Mouse (Mus musculus) right cerebral cortex, adult 2 months (tissue): ENCODE measurements around the gene Ltb4r2.
A peak's percentile ranks its signal among the peaks of the same experiment; 100 is the strongest.

Source experiments
- DNase-seq, 2 experiments: peaks; one replicate each; pipeline ENCODE4 v3.0.0; 2021 to 2022; ENCODE audit warnings: low spot score in 2 of 2

Gene Ltb4r2

DNA sequence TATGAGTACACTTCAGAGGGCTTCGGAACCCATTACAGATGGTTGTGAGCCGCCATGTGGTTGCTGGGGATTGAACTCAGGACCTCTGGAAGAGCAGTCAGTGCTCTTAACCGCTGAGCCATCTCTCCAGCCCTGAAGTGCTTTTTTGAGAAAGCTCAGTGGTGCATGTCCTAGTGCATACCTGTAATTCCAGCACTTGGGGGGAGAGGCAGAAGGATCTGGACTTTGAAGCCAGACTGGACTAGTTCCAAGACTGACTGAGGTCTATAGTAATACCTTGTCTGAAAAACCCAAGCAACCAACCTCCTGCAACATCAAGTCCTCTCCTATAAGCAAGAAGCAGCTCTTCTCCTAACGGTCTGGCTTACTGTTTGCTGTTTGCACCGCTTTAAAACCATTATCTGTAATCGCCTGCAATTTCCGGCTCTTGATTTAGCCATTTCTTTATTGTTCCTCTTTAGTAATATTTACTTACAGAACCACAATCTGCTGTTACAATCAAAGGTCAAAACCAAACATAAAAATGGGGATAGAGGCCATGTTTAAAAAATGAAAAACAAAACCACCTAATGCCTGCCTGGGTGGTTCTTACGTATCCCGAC is 24.0 kb upstream of the Ltb4r2 start:
- DNase-seq: no peak

DNA sequence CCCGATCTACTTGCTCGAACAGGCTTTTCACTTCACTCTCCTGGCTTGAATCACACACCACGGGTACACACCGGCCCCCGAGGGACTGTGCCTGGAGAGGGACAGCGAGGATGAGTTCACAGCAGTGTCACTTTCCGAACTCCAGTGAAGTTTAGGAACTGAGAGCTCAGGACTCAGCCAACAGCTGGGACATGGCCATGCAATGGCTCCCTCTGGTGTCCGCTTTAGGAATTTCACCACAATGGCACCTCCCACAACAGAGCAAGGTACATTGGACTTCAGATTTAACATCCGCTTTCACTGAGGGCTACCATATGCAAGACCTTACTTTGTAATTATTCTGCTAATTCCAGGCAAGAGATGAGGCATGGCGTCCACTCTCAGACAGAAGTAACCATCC is 17.5 kb upstream of the Ltb4r2 start:
- DNase-seq: peak; percentile 87 to 91

DNA sequence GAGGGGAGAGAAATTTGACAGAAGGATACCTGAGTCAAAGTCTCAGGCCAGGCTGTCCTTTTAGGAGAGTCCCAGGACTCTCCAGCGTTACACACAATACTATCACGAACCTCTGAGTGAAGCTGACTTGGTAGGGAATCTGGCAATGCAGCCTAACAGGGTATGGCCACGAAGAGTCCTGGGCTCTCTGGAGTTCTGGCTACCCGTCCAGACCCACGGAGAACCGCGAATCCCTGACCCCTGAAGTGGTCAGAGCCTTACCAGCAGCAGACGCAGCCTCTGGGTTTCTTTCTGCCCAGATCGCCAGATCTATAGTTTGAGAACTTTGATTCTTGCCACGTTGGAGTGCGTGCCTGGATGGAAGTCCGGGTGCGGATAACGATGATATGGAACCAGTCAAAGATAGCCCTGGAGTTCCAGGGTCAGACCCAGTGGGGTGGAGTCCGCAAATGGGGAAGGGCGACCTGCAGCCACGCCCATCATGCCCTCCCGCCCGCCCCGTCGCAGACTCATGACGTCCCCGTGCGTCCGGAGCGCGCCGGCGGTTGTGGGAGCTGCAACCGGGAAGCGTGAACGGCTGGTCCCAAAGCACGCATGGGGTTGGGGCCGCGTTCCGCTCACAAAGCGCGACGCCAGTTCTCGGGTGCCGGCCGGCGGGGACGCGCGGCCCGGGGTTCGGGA is 15.9 kb upstream of the Ltb4r2 start, which contains the start of the genes Dhrs1 and Nop9:
Gene Dhrs1, minus strand, starts transcription at position 511 of the 681 bp plus-strand sequence.
Gene Nop9, plus strand, starts transcription at position 514 of the 681 bp plus-strand sequence.
- peak; percentile 78 to 87 for DNase-seq

DNA sequence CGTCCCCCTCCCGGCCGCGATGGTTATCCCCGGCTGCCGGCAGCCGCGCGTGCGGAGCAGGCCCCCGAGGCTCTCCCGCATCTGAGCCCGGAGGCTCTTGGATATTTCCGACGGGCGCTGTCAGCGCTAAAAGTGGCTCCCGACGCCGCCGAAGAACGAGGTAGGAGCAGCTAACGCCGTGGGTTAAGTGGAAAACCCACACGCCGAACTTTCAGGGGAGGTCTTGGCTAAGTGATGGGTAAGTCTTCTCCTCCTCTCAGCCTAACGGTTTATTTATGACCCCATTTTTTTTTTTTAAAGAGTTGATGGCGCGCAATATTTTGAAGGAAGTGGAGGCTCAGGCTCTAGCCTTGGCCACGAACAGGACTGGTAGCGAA is 15.4 kb upstream of the Ltb4r2 start:
- DNase-seq: no peak

DNA sequence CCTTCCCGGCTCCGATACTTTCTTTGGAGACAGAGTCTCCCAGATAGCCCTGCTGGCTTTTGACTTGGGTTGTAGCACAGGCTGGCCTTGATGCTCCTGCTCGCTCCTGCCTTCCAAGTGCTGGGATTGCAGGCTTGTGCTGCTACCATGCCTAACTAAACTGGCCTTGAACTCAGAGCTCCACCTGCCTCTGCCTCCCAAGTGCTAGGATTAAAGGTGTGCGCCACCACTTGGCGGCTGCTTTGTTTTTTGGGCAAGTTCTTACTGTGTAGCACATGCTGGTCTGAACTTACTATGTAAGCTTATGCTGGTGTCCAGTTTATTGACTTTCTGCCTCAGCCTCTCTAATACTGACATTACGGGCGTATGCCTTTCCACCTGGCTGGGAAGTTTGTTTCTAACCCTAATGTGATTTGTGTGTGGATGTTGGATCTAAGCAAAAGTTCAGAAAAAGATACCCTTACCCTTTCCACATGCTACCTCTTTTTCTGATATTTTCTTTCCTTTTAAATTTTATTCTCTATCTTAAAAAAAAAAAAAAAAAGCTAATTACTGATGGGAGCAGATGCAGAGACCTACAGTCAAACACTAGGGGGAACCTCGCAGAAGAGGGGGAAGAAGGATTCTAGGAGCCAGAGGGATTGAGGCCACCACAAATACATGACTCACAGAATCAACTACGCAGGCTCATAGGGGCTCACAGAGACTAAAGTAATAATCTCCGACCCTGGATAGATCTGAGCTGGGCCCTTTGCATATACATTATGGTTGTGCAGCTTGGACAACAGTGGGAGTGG is 14.0 kb upstream of the Ltb4r2 start:
- DNase-seq: no peak

DNA sequence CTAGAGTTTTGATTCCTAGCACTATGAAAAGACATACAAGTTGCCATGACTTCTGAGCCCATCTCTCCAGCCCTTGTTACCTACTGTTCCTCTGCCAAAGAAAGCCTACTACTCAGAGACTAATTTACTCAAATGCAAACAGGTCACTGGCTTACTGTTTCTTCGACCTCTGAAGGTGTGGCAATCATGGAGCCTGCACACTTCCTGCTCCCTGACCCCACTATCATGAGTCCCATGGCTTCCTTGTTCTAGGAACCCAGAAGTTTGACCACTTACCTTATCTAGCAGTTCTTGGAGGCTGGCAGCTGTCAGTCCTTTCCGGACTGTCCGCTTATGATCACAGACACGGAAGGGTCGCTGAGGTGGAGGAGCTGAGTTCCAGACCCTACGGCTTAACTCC is 3.7 kb upstream of the Ltb4r2 start:
- no peak for DNase-seq

DNA sequence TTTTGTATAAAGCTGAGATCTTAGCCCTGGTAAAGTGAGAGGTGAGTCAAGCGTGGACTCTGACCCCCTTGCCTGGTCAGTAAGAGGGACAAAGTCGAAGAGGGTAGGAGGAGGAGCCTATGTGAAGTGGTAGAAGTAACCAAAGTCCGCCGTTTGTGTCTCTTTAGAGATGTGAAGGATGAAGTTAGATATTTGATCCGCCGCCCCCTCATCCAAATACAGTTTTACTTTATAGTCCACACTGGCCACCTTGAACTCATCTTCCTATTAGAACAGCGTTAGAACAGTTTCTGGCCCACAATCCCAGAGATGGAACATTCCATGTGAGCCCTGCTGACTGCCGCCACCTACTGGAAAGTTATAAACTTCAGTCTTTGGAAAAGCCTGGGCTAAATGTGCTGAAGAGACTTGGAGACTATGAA is 2.9 kb upstream of the Ltb4r2 start, which contains the start of gene Cideb:
Gene Cideb, minus strand, starts transcription at position 96 of the 422 bp plus-strand sequence.
- peak in 1 of 2 experiments; percentile 52 for DNase-seq

DNA sequence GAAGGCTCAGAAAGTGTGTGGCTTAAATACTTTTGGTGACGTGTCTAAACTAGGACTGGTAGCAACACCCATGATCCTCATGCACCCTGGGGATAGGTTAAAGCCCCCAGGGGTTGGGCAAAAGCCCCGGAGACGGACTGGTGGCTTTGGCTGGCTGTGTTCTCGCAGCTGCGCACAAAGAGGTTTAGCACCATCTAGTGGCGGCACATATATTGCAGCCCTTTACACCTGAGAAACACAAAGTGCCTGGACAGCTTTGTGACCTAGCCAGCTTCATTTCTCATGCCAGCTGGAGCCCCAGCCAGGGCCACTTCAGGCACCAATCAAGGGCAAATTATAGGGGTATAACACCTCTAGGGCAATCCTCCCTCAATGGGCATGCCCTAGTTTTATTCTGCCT is 1.1 kb upstream of the Ltb4r2 start:
- DNase-seq: peak; percentile 90 to 93

DNA sequence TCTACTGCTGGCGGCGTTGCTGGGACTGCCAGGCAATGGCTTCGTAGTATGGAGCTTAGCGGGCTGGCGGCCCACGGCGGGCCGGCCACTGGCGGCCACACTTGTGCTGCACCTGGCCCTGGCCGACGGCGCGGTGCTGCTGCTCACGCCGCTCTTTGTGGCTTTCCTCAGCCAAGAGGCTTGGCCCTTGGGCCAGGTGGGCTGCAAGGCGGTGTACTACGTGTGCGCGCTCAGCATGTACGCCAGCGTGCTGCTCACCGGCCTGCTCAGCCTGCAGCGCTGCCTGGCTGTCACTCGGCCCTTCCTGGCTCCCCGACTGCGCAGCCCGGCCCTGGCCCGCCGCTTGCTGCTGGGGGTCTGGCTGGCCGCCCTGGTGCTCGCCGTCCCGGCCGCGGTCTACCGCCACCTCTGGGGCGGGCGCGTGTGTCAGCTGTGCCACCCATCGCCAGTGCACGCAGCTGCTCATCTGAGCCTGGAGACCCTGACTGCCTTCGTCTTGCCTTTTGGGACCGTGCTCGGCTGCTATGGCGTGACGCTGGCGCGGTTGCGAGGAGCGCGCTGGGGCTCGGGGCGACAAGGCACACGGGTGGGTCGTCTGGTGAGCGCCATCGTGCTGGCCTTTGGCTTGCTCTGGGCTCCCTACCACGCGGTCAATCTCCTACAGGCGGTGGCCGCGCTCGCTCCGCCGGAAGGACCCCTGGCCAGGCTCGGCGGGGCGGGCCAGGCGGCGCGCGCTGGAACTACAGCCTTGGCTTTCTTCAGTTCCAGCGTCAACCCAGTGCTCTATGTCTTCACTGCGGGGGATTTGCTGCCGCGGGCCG is 983 bp downstream of the Ltb4r2 start:
- DNase-seq: peak in 1 of 2 experiments; percentile 52

DNA sequence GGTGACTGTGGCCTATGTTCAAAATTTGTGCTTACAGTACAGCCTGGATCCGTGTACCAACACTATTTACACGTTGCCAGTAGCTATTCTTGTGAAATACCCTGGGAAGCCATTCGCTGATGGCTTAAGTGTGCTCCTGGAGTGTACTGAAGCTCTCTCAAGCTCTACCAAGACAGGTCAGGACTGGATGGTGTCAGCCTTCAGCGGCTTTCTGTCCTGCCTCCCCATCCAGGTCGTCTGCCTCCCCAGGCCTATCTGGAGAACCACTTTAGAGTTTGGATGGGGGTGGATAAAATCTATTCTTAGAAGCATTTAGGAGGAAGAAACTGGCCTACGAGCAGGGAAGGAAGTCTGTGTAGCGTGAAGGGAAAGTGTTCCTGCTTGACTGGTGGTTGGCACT is 1.9 kb downstream of the Ltb4r2 start:
- no peak for DNase-seq

DNA sequence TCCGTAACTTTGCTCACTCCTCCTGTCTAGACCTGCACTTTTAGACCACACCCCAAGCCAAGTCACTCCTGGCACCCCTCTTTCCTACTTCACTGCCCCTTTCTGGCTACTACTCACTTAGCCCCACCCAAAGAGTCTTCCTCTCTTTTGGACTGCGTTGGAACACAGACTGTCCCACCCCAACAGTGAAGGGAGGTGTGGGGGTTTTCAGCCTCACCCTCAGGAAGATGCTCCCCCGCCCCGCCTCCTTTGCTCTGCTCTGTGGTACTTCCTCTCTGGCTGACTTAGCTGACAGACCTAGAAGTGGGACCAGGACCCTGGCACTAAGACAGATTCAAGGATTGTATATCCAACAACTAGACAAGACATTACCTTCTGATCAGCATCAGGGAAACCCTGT is 4.5 kb downstream of the Ltb4r2 start, which contains the start of gene Ltb4r1:
Gene Ltb4r1, plus strand, starts transcription at position 267 of the 400 bp plus-strand sequence.
- no peak for DNase-seq

DNA sequence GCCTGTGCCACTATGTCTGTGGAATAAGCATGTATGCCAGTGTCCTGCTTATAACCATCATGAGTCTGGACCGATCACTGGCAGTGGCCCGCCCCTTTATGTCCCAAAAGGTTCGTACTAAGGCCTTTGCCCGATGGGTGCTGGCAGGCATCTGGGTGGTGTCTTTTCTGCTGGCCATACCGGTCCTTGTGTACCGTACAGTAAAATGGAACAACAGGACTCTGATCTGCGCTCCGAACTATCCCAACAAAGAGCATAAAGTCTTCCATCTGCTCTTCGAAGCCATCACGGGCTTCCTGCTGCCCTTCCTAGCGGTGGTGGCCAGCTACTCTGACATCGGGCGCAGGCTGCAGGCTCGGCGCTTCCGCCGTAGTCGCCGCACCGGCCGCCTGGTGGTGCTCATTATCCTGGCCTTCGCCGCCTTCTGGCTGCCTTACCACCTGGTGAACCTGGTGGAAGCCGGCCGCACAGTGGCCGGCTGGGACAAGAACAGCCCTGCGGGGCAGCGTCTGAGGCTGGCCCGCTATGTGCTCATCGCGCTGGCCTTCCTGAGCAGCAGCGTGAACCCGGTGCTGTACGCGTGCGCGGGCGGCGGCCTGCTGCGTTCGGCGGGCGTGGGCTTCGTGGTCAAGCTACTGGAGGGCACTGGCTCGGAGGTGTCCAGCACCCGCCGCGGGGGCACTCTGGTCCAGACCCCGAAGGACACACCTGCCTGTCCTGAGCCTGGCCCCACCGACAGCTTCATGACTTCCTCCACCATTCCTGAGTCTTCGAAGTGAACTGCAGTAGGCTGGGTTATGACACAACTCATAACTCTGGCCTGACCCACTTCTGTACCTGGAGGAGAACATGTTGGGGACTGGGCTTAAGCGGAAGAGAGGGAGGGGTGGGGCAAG is 6.5 kb downstream of the Ltb4r2 start:
- DNase-seq: peak; percentile 39 to 58

DNA sequence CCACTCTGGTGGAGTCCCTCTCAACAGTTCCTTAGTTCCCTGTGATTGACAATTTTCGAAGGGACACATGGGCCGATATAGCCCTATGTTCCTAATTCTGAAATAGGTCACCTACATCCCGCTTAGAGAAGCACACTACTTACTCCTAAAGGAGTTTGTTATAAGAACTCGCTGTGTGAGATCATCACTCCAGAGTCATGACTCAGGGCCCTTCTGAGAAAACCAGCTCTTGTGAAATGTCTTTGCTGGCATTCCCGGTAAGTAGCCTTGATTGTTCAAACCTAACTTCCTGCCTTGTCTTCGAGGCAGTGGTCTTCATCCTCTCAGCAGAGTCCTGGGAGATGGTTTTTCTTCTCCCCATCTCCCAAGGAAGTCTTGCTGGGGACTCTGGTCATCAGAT is 7.3 kb downstream of the Ltb4r2 start:
- no peak for DNase-seq

DNA sequence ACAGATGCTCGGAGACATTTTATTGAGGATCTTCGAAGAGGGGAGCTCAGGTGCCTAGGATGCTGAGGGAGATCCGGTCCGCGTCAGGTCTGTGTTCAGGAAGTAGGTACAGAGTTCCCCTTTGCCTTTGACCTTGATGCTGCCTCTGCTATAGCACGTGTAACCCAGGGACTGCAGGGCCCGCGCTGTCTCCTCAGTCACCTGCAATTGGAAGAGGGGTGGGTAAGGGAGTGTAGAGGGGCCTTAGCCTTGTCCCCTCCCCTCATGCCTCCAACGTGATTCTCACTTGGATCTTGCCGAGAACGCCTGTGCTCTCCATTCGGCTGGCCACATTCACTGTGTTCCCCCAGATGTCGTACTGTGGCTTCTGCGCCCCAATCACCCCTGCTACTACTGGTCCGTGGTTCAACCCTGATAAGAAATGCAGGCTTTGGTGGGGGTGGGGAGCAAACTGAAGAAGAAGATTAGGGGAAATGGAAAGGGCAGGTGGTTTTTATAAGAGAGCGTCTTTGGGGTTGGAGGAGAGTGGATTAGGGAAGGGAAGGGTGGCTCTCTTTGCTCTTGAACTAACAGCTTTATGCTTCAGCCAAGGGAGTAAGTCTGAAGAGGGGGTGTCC is 8.0 kb downstream of the Ltb4r2 start:
- DNase-seq: no peak

DNA sequence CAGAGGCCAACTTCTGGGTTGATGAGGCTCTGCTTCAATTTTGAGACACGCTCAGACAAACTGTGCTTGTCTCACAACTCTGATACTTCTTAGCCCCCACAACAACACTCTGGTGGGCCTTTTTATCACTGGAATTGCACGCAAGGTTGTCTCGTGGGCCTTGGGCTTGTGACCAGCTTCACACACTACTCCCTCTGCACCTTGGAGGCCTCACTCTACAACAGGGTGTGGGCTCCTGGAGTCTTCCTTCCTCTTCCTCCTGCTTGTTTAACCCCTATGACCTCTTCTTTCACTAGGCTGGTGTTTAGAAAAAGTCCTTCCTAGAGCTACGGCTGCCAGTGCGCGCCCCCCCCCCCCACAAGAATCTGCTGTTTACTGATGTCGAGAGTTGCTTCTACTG is 15.5 kb downstream of the Ltb4r2 start:
- DNase-seq: no peak

DNA sequence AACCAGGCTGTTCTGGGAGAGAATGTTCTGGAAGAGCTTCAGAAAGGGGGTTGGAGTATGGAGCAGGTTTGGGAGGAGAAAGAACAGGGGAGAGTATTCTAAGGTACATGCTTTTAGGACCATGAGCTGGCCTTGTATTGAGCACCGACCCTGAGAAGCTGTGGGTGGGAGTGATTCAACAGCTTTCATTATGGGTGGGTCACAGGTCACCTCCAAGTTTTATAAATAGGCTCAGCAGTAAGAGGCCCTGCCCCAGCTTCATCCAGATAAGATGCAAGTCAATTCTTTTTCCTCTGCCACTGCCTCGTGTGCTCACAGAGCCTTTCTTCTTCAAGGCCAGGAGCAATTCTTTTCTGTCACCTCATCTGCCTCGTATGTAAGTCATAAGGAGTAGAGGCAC is 15.9 kb downstream of the Ltb4r2 start:
- no peak for DNase-seq

DNA sequence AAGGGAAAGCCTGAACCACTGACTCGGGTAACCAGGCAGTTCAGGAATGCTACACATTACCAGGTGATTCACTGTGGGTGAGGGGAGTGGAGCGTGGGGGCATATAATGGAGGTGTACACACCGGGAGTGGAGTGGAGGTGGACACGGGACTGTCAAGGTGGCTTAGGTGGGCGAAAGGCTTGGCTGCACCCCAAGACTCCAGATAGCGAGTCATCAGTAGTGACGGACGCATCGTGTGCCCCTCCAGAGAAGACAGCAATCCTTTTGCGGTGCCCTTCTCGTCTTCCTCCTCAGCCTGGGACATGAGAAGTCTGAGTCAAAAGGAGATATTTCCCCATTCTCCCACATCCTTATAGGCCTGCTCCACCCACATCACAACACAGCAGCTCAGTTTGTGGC is 16.6 kb downstream of the Ltb4r2 start:
- no peak for DNase-seq

DNA sequence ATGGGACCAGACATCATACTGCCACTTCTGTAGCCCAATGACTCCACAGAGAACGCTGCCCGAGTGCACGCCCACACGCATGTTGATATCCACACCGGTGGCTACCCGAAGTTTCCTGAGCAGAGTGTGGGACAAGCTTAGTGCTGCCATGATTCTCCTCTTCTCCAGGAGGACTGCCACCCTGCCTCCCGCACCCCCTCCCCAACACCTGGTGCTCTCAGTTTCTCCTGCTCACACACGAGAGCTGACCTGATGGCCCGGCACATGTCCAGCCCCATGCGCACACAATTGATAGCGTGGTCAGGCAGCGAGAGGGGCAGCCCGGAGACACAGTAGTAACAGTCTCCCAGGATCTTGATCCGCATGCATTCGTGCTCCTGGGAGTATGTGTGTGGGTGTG is 17.5 kb downstream of the Ltb4r2 start:
- DNase-seq: no peak

DNA sequence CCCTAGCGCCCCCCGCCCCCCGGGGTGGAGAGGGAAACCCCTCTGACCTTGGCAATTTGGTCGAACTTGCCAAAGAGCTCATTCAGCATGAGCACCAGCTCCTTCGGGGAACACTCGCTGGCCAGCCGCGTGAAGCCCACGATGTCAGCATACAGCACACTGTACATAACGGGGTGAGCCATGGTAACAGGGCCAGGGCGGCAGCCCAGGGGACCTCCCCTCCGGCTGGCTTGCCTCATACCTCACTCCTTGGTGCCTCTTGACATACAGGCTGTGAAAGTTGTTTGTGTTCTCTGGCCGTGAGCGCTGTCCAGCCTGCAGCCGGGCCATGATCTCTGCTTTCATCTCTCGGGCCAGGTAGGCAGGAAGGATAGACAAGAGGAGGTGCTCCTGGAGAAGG is 18.4 kb downstream of the Ltb4r2 start:
- no peak for DNase-seq

DNA sequence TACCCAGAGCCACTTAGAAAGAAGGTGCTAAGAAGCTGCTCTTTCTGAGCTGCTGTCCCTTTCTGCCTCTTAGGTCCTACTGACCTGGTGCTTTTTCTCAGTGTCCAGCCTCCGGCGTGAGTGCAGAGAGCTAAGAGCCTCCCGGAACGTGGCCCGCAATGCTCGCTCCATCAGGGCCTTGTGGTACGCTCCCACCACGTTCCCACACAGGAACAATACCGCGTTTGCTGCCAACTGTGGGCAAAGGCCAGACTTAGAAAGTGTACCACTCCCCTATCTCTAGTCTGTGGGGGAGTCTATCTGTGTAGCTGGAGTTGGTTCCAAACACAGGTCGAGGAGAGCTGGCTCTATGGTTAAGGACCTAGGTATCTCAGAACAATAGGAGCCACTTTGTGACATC is 19.5 kb downstream of the Ltb4r2 start:
- DNase-seq: no peak
